Mouse (Mus musculus) midbrain, embryonic 16.5 days (tissue): ENCODE data around the gene Tns3. TPM values are rescaled to one million over a fixed set of nuclear protein-coding genes. Genes with fewer than 3 reads are reported as not detected.

Experiments
- ATAC-seq: fragments of 200-750 bp; cut with Nextera tagmentation; 2 replicates; pipeline ENCODE4 v1.8.0; 2017; ENCODE audit warnings: moderate TSS enrichment
- H3K27ac ChIP-seq: fragments of 300-500 bp; sonication (generic); 2 replicates; pipeline ENCODE4 v1.5.1; 2014; ENCODE audit warnings: mild to moderate bottlenecking, low read length, mixed read lengths
- H3K27me3 ChIP-seq: fragments of 300-500 bp; sonication (generic); 2 replicates; pipeline ENCODE4 v1.6.1; 2014; ENCODE audit warnings: low read depth, low read length, mixed read lengths; ENCODE audit not compliant: control insufficient read depth, insufficient read depth
- H3K36me3 ChIP-seq: fragments of 300-500 bp; sonication (generic); 2 replicates; pipeline ENCODE4 v1.6.1; 2014; ENCODE audit warnings: mild to moderate bottlenecking, low read length, moderate library complexity, mixed read lengths; ENCODE audit not compliant: control insufficient read depth, insufficient read depth
- H3K4me1 ChIP-seq: fragments of 300-500 bp; sonication (generic); 2 replicates; pipeline ENCODE4 v1.6.1; 2014; ENCODE audit warnings: mild to moderate bottlenecking, low read length, mixed read lengths; ENCODE audit not compliant: control insufficient read depth, insufficient read depth
- H3K4me2 ChIP-seq: fragments of 300-500 bp; sonication (generic); 2 replicates; pipeline ENCODE4 v1.6.1; 2014; ENCODE audit warnings: mild to moderate bottlenecking, low read length, mixed read lengths
- H3K4me3 ChIP-seq: fragments of 300-500 bp; sonication (generic); 2 replicates; pipeline ENCODE4 v1.5.1; 2014; ENCODE audit warnings: low read depth, mild to moderate bottlenecking, low read length, moderate library complexity, mixed read lengths
- H3K9ac ChIP-seq: fragments of 300-500 bp; sonication (generic); 2 replicates; pipeline ENCODE4 v1.6.1; 2014; ENCODE audit warnings: low read depth, low read length, mixed read lengths
- H3K9me3 ChIP-seq: fragments of 300-500 bp; sonication (generic); replicated peaks from 2 replicates; pipeline ENCODE4 v1.6.1; 2014; ENCODE audit warnings: mild to moderate bottlenecking, low read length, mixed read lengths; ENCODE audit not compliant: control insufficient read depth, poor library complexity, severe bottlenecking
- WGBS: fragments of 180-500 bp; shearing (Covaris S2); extraction: QIAGEN DNeasy Blood & Tissue Kit; methylation state at CpG from one replicate; pipeline ENCODE4 v1.1.7; 2014; 5-methylcytosine and 5-hydroxymethylcytosine counted together
- polyA plus RNA-seq: library from polyadenylated mRNA; unstranded; fragments of >200 nt; fragmentation: Nextera tagmentation; extraction: Ambion mirVana; gene quantifications from 2 replicates; pipeline ENCODE4 v1.2.1, GENCODE M21; 2015

The Tns3 gene
- polyA plus RNA-seq, 1 experiment from 2014 or later: 5.3 TPM

DNA sequence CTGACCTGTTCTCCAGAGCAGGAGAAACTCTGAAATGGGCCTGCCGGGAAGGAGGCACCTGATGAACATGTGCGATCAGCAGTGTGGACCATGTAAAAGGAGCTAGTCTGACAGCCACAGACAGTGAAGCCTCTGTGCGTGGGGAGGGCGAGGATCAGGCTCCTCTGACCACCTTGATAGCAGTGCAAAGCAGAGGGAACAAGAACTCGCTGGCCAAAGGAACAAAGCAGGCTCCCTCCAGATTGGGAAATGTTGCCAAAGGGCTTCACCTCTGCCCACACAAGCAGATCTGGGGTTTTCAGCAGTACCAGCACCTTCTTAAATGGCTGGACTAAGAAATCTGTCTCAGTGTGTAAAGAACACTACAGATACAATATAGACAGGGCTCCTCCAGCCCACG lies 229.2 kb downstream of the Tns3 start:
- Histone ChIP-seq H3K27ac (no peak overlapping the region), H3K4me2 (no peak overlapping the region), H3K9me3 (no peaks in the 10 kb centered on the region), H3K36me3 (no peaks in the 10 kb centered on the region), H3K4me1 (no peaks in the 10 kb centered on the region), H3K9ac (no peak overlapping the region), H3K27me3 (no peaks in the 10 kb centered on the region), H3K4me3 (no peak overlapping the region)
- ATAC-seq: no peak
- 94% methylated on average over 6 of the region's 6 CpGs for WGBS

- Histone ChIP-seq H3K9ac (no peak overlapping the region), H3K4me2 (no peak overlapping the region), H3K27ac (no peak overlapping the region), H3K36me3 (no peaks in the 10 kb centered on the region), H3K4me1 (no peaks in the 10 kb centered on the region), H3K9me3 (no peaks in the 10 kb centered on the region), H3K4me3 (no peak overlapping the region), H3K27me3 (no peaks in the 10 kb centered on the region)
- 89% methylated on average over 6 of the region's 6 CpGs for WGBS
- ATAC-seq: no peak
These were observed 230.0 kb downstream of the Tns3 start for GRCm38 (mm10) chr11:8434366-8434765.

- no peak overlapping the region for H3K27ac ChIP-seq
- no peak overlapping the region for H3K4me2 ChIP-seq
- ATAC-seq: no peak
- H3K9me3 ChIP-seq: no peaks in the 10 kb centered on the region
- H3K27me3 ChIP-seq: no peaks in the 10 kb centered on the region
- H3K4me1 ChIP-seq: no peaks in the 10 kb centered on the region
- WGBS: 88% methylated on average over 9 of the region's 9 CpGs
- H3K36me3 ChIP-seq: no peaks in the 10 kb centered on the region
- H3K9ac ChIP-seq: no peak overlapping the region
- H3K4me3 ChIP-seq: no peak overlapping the region
These were observed 230.9 kb downstream of the Tns3 start for GRCm38 (mm10) chr11:8433443-8433842.

GRCm38 (mm10) chr11:8432941-8433340 lies 231.4 kb downstream of the Tns3 start:
- Histone ChIP-seq H3K4me2 (no peak overlapping the region), H3K9ac (no peak overlapping the region), H3K36me3 (no peaks in the 10 kb centered on the region), H3K27me3 (no peaks in the 10 kb centered on the region), H3K9me3 (no peaks in the 10 kb centered on the region), H3K27ac (no peak overlapping the region), H3K4me1 (no peaks in the 10 kb centered on the region), H3K4me3 (no peak overlapping the region)
- no peak for ATAC-seq
- WGBS: 91% methylated on average over 8 of the region's 8 CpGs

DNA sequence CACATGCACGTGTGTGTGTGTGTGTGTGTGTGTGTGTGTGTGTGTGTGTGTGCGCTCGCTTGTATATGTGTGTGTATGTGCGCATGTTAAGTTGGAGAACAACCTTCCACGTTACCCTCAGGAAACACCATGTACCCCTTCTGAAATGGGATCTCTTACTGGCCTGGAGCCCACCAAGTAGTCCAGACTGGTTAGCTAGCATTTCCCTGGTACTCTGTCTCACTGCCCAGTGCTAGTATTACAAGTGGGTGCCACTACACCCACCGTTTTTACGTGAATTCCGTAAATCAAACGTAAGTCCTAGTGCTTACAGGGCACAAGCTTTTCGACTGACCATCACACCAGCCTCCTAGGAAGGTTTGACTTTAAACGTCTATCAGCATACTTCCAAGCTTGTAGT lies 236.7 kb downstream of the Tns3 start:
- Histone ChIP-seq H3K9me3 (no peaks in the 10 kb centered on the region), H3K4me3 (no peak overlapping the region), H3K27me3 (no peaks in the 10 kb centered on the region), H3K36me3 (no peaks in the 10 kb centered on the region), H3K4me1 (peaks cover 12% of the 10 kb centered on the region), H3K4me2 (no peak overlapping the region), H3K9ac (no peak overlapping the region), H3K27ac (no peak overlapping the region)
- ATAC-seq: no peak
- WGBS: 94% methylated on average over 11 of the region's 11 CpGs

- Histone ChIP-seq H3K4me3 (no peak overlapping the region), H3K9ac (no peak overlapping the region), H3K4me2 (no peak overlapping the region), H3K4me1 (peaks cover 12% of the 10 kb centered on the region), H3K27ac (no peak overlapping the region; the same call in 1 of the 2 replicates), H3K36me3 (no peaks in the 10 kb centered on the region), H3K9me3 (no peaks in the 10 kb centered on the region), H3K27me3 (no peaks in the 10 kb centered on the region)
- no peak for ATAC-seq
- WGBS: 86% methylated on average over 5 of the region's 5 CpGs
These were observed 239.1 kb downstream of the Tns3 start for GRCm38 (mm10) chr11:8425226-8425570.

DNA sequence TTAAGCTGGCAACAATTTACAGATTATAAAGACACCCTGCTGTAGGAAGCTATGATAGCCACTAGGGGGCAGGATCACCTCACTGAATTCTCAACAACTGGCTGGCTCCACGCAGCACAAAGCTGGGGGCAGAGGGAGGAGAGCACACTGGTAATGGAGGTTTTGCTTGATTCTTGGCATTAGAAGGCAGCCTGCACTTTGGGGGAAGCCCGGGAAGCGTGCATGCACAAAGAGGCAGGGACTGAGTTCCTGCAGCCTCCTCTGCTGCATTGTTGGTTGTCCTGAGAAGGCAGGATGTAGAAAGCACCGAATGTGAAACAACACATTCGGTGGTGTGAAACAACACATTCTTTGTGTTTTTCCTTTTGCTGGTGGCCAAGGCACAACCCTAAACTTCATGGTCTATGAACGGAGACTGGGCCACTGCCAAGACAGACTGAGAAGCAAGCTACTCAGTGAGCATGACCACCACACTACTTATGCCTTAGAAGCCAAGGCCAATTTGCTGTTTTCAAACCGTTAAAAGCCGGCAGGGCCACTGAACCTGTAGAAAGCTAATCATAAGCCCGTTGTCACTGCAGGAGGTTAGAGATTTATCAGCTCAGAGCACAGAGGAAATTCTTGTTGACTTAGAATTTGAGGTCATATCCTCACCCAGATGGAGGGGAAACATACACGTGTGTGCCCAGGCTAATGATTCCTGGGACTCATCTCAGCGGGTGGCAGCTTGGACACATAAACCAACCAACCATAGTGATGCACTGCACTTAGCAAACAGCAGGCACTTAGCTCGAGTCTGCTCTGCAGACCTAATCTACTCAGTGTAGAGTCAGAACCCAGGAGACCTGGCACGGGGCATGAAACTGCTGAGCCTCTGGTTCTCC lies 239.8 kb downstream of the Tns3 start:
- Histone ChIP-seq H3K27me3 (no peaks in the 10 kb centered on the region), H3K4me1 (peaks cover 12% of the 10 kb centered on the region), H3K4me3 (no peak overlapping the region), H3K4me2 (peak overlapping the region; percentile 36), H3K9ac (peak overlapping the region; percentile 41; the same call in 1 of the 2 replicates), H3K27ac (peak overlapping the region; percentile 76), H3K9me3 (no peaks in the 10 kb centered on the region), H3K36me3 (no peaks in the 10 kb centered on the region)
- WGBS: 29% methylated on average over 13 of the region's 13 CpGs
- peak; percentile 96 for ATAC-seq

- ATAC-seq: peak; percentile 90
- no peak overlapping the region for H3K27ac ChIP-seq
- H3K9me3 ChIP-seq: no peaks in the 10 kb centered on the region
- no peaks in the 10 kb centered on the region for H3K27me3 ChIP-seq
- H3K36me3 ChIP-seq: no peaks in the 10 kb centered on the region
- no peak overlapping the region for H3K4me3 ChIP-seq
- no peak overlapping the region for H3K9ac ChIP-seq
- no peak overlapping the region for H3K4me2 ChIP-seq
- no peaks in the 10 kb centered on the region for H3K4me1 ChIP-seq
- 27% methylated on average over 18 of the region's 18 CpGs for WGBS
These were observed 259.0 kb downstream of the Tns3 start for GRCm38 (mm10) chr11:8405225-8405899.

DNA sequence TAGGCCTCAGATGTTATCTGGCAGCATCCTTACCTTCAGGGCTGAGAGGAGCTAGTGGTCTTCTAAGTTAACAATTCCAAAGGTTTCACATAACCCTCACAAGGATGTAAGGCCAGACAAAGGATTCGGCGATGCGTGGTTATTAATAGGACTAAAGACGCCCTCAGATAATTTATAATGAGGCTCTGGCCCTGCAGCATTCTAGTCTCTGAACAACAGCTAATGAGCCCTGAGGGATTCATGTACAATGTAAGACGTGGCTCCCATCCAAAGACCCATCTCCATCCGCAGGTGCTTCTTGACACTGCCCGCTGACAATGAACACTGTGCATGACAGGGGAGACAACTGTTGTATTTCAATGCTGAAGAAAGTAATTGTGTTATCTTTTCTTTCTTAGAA lies 263.0 kb downstream of the Tns3 start:
- Histone ChIP-seq H3K9me3 (0 out of 2 replicates have a peak, but pooled peaks cover 7% of the 10 kb centered on the region), H3K27ac (no peak overlapping the region), H3K27me3 (no peaks in the 10 kb centered on the region), H3K4me2 (no peak overlapping the region), H3K4me3 (no peak overlapping the region), H3K9ac (no peak overlapping the region), H3K36me3 (no peaks in the 10 kb centered on the region), H3K4me1 (no peaks in the 10 kb centered on the region)
- no peak for ATAC-seq
- 55% methylated on average over 7 of the region's 7 CpGs for WGBS
